In the genomic region with DNA sequence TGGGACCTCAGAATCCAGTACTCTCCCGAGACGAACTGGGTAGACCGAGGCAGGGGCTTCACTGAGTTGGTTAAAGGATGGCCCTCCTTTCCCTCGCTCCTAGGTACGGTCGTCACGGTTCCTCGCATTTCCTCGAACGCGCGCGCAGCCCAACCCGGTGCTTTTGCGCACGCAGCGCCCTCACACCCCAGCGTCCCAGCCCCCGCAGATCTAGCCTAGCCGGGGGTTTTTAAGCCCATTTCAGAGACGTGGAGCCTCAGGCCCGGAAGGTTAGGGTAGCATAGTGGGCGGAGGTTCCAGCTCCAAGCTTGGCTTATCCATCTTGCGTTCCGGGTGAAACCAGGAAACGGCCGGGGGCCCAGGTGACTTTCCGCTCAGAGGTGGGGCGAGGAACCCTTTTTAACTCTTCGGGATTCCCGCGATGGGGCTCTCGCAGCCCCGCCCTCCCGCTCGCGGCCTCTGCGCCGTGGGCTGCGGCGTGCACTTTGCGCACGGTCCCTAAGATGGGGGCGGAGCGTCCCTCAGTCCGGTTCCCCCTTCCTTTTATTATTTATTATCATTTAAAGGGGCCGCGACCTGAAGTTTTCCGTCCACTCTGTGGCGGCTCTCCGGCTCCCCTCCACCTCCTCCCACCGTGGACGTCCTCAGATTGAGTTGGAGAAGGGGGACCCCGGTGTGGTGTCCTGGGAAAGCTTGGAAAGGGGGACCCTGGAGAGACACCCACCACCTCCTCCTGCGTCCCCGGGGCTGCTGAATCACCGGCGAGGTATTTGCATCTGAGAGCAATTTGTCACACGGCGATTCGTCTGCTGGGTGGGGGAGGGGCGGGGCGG, we compare ENCODE assay signal across 8 mouse cellular contexts. TPM values are rescaled to one million over a fixed set of nuclear protein-coding genes. Genes with fewer than 3 reads are reported as not detected.
A peak's percentile ranks its signal among the peaks of the same experiment; 100 is the strongest.
DNase-seq lines count a peak whose midpoint lies in the region; ATAC-seq and TF ChIP-seq lines count a peak whose summit lies in the region.

Gene Arid3a (plus strand): TSS at position 553 of the 833 bp plus-strand sequence.

- in situ Hi-C loops in Patski (cut with MboI; ENCODE audit: low pct_unique_long_range_greater_than_20kb): no loop called here

- CTCF ChIA-PET in Patski (lab: Charles Lee): interaction anchor here (1.0 to 4.9 kb wide), 6 partner anchors 23 to 92 kb away, joined by 4 to 42 read pairs (median 9); partner anchors contain the start of gene Wdr18

- ATAC-seq in Patski: peak; percentile 46
- peak; percentile 74 for ATAC-seq in hindbrain, embryonic 12.5 days (ENCODE audit: low FRiP score)

- under 1% methylated on average over 63 of the region's 63 CpGs for WGBS in hindbrain, embryonic 12.5 days

- H3K36me3 ChIP-seq in hindbrain, embryonic 12.5 days: peaks cover 10% of the 10 kb centered on the region

- POLR2A ChIA-PET in Patski (lab: Charles Lee): interaction anchor here (1.4 to 2.2 kb wide), 5 partner anchors 13 to 31 kb away, joined by 5 to 10 read pairs (median 6); no protein-coding TSS in a partner anchor

- H3K4me1 ChIP-seq in hindbrain, embryonic 12.5 days: peaks cover 39% of the 10 kb centered on the region

- no peaks in the 10 kb centered on the region for H3K9me3 ChIP-seq in hindbrain, embryonic 12.5 days (replicated peaks)

- peak within 1 kb of the TSS; percentile 89 for H3K4me3 ChIP-seq in hindbrain, embryonic 12.5 days

- H3K4me2 ChIP-seq in hindbrain, embryonic 12.5 days (replicated peaks): peak within 1 kb of the TSS; percentile 84

- peak within 1 kb of the TSS; percentile 96 for H3K27ac ChIP-seq in hindbrain, embryonic 12.5 days

- DNase-seq in Patski (ENCODE audit: low read depth, low spot score): peak; percentile 59
- peak; percentile 91 to 94 for DNase-seq in cerebellum, postnatal 10 days
- DNase-seq in frontal cortex, postnatal 10 days (ENCODE audit: low spot score in 2 of 2): peak; percentile 79 to 84
- DNase-seq in layer of hippocampus, postnatal 14 days (ENCODE audit: low spot score in 2 of 2): peak; percentile 83 to 87
- peak; percentile 94 for DNase-seq in lung, postnatal 10 days
- DNase-seq in ovary, postnatal 14 days (ENCODE audit: low spot score): peak; percentile 83
- DNase-seq in thymus, postnatal 10 days (ENCODE audit: low spot score in 2 of 2): peak; percentile 82 to 84

- no peak for TF ChIP-seq CTCF in Patski (IDR thresholded peaks at IDR 0.05)

- no peaks in the 10 kb centered on the region for H3K27me3 ChIP-seq in Patski
- peaks cover 25% of the 10 kb centered on the region for H3K27me3 ChIP-seq in hindbrain, embryonic 12.5 days

- H3K9ac ChIP-seq in hindbrain, embryonic 12.5 days: peak within 1 kb of the TSS; percentile 95

RNA-seq across cellular contexts. Expression of gene Arid3a, which starts in this region (rescaled TPM):
- polyA plus RNA-seq in Patski (2021): 5.9 TPM
- 4.7 and 5.3 TPM in 2 replicates for polyA plus RNA-seq in hindbrain, embryonic 12.5 days (2016; fragmentation: Nextera tagmentation; extraction: Ambion mirVana)
- 1 to 10 TPM; 4.5 to 6.4 TPM for total RNA-seq in layer of hippocampus, postnatal 14 days (2021)

Comparison
In these comparisons a context has a peak if more than half of its experiments do, and no peak if none do; other contexts are left out.
1. Peak in every context shown above with its lines: DNase-seq, ATAC-seq, H3K4me3 ChIP-seq and H3K27ac ChIP-seq.